Mouse (Mus musculus) neural tube, embryonic 15.5 days (tissue): ENCODE measurements around the gene Slc16a13. TPM values are rescaled to one million over a fixed set of nuclear protein-coding genes. Genes with fewer than 3 reads are reported as not detected.
"Not testable (repeated sequence)": the region's sequence is repeated elsewhere in the genome, so short reads cannot be mapped to it uniquely, and the experiment has no call there.

Experiments
- ATAC-seq: fragments of 200-750 bp; cut with Nextera tagmentation; 2 replicates; pipeline ENCODE4 v1.8.0; 2017; ENCODE audit warnings: mild to moderate bottlenecking, moderate TSS enrichment, moderate library complexity; ENCODE audit not compliant: low FRiP score
- H3K27ac ChIP-seq: fragments of 300-500 bp; sonication (generic); replicated peaks from 2 replicates; pipeline ENCODE4 v1.5.1; 2015; ENCODE audit warnings: mild to moderate bottlenecking, inconsistent platforms
- H3K27me3 ChIP-seq: fragments of 300-500 bp; sonication (generic); replicated peaks from 2 replicates; pipeline ENCODE4 v1.6.1; 2015; ENCODE audit warnings: inconsistent platforms
- H3K36me3 ChIP-seq: fragments of 300-500 bp; sonication (generic); 2 replicates; pipeline ENCODE4 v1.6.1; 2015; ENCODE audit warnings: inconsistent platforms
- H3K4me1 ChIP-seq: fragments of 300-500 bp; sonication (generic); 2 replicates; pipeline ENCODE4 v1.6.1; 2015; ENCODE audit warnings: inconsistent platforms
- H3K4me2 ChIP-seq: fragments of 300-500 bp; sonication (generic); 2 replicates; pipeline ENCODE4 v1.6.1; 2015; ENCODE audit warnings: inconsistent platforms, mild to moderate bottlenecking, moderate library complexity
- H3K4me3 ChIP-seq: fragments of 300-500 bp; sonication (generic); replicated peaks from 2 replicates; pipeline ENCODE4 v1.5.1; 2015; ENCODE audit warnings: mild to moderate bottlenecking, inconsistent platforms
- H3K9ac ChIP-seq: fragments of 300-500 bp; sonication (generic); replicated peaks from 2 replicates; pipeline ENCODE4 v1.6.1; 2015; ENCODE audit warnings: mild to moderate bottlenecking, inconsistent platforms
- H3K9me3 ChIP-seq: fragments of 300-500 bp; sonication (generic); replicated peaks from 2 replicates; pipeline ENCODE4 v1.6.1; 2016; ENCODE audit warnings: inconsistent platforms
- WGBS: fragments of 180-500 bp; shearing (Covaris S2); methylation state at CpG from one replicate; pipeline ENCODE4 v1.1.7; 2015; ENCODE audit warnings: mixed read lengths; 5-methylcytosine and 5-hydroxymethylcytosine counted together
- polyA plus RNA-seq: library from polyadenylated mRNA; unstranded; fragments of >200 nt; fragmentation: Nextera tagmentation; extraction: Ambion mirVana; gene quantifications from 2 replicates; pipeline ENCODE4 v1.2.1, GENCODE M21; 2015

The Slc16a13 gene
- polyA plus RNA-seq, 1 experiment from 2014 or later = 12.4 TPM

DNA sequence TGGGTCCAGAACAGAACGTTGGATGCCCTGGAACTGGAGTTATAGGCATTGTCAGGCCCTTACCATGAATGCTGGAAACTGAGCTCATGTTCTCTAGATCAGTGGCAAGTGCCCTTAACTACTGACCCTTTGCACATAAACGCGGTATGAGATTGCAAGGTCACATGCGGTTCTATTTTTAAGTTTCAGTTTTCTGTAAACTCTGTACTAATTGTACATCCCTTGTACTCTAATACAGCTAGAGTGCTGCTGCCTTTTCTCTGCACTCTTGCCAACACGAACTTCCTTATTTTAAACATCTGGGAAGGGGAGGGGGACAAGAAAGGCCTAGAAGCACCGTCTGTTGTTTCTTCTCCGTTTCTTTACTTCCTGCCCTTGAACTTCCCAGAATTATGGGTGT lies 35.7 kb downstream of the Slc16a13 start:
- Histone ChIP-seq H3K9ac (no peak overlapping the region), H3K4me2 (no peak overlapping the region), H3K9me3 (no peaks in the 10 kb centered on the region), H3K27ac (no peak overlapping the region), H3K4me3 (no peak overlapping the region), H3K36me3 (no peaks in the 10 kb centered on the region), H3K27me3 (no peaks in the 10 kb centered on the region), H3K4me1 (no peaks in the 10 kb centered on the region)
- ATAC-seq = no peak
- 81% methylated on average over 7 of the region's 7 CpGs for WGBS

DNA sequence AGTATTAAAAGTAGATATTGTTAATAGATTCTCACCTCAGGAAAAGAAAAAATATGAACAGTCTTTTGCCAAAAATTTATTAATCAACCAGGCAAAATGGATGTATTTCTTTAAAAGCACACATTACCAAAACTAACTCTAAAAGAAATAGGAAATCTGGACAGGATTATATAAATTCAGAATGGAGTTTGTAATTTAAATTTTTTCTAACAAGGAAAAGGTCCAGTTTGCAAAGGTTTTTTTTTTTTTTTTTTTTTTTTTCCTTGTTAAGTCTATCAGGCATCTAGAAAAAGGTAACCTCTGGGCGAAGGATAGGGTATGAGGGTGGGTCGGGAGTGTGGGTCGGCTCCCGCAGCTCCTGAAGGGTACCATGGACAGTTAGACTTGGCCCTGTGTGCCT lies 40.4 kb downstream of the Slc16a13 start:
- WGBS = 93% methylated on average over 4 of the region's 4 CpGs
- Histone ChIP-seq H3K4me3 (no peak overlapping the region), H3K4me2 (no peak overlapping the region), H3K27me3 (no peaks in the 10 kb centered on the region), H3K27ac (no peak overlapping the region), H3K4me1 (no peaks in the 10 kb centered on the region), H3K36me3 (no peaks in the 10 kb centered on the region), H3K9ac (no peak overlapping the region), H3K9me3 (no peaks in the 10 kb centered on the region)
- ATAC-seq = no peak

DNA sequence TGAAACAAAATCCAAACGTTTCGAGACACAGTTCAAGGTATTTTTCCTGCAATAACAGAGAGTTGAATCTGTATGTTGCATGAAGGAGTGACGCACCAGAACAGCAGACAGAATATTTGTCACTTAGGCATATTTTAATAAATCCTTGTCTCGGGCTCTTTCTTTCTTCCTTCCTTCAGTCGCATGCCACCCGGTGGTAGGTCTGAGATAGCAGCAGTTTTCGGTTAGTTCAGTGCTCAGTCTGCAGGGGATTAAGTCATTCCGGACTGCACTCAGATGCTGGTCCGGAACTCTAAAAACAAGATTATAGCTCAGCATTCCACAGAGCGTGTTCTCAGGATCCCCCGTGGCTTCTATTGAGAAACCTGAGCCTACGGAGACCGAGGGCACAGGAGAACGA lies 41.5 kb downstream of the Slc16a13 start:
- Histone ChIP-seq H3K4me2 (no peak overlapping the region), H3K9ac (no peak overlapping the region), H3K27me3 (no peaks in the 10 kb centered on the region), H3K4me3 (no peak overlapping the region), H3K27ac (no peak overlapping the region), H3K36me3 (no peaks in the 10 kb centered on the region), H3K4me1 (no peaks in the 10 kb centered on the region), H3K9me3 (no peaks in the 10 kb centered on the region)
- 41% methylated on average over 14 of the region's 14 CpGs for WGBS
- ATAC-seq = no peak

DNA sequence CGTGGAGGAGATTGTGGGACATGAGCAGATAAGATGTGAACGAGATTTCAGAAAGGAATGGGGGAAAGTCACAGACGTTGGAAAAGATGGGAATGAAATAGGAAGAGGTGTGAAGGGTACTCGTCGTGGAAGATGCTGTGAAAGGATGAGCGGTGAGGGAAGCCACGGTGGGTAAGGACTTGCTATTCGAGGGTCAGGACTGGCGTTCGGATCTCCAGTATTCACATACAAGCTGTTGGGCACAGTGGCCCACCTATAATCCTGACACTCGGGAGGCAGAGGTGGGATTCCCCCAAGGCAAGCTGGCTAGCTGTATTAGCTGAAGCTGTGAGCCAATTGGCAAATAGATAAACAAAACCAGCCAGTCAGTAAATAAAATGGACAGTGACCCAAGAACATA lies 42.1 kb downstream of the Slc16a13 start:
- Histone ChIP-seq H3K36me3 (no peaks in the 10 kb centered on the region), H3K9ac (no peak overlapping the region), H3K4me2 (no peak overlapping the region), H3K9me3 (no peaks in the 10 kb centered on the region), H3K4me3 (no peak overlapping the region), H3K4me1 (no peaks in the 10 kb centered on the region), H3K27ac (no peak overlapping the region), H3K27me3 (no peaks in the 10 kb centered on the region)
- no peak for ATAC-seq
- WGBS = 80% methylated on average over 11 of the region's 11 CpGs

- Histone ChIP-seq H3K4me2 (no peak overlapping the region), H3K9ac (no peak overlapping the region), H3K27me3 (no peaks in the 10 kb centered on the region), H3K36me3 (no peaks in the 10 kb centered on the region), H3K27ac (no peak overlapping the region), H3K4me1 (no peaks in the 10 kb centered on the region), H3K9me3 (no peaks in the 10 kb centered on the region), H3K4me3 (no peak overlapping the region)
- ATAC-seq = no peak
- WGBS = 91% methylated on average over 11 of the region's 11 CpGs
Measured at GRCm38 (mm10) chr11:70178311-70178710, 42.6 kb downstream of the Slc16a13 start.

GRCm38 (mm10) chr11:70177647-70178046 lies 43.2 kb downstream of the Slc16a13 start:
- Histone ChIP-seq H3K36me3 (no peaks in the 10 kb centered on the region), H3K27me3 (no peaks in the 10 kb centered on the region), H3K27ac (no peak overlapping the region), H3K4me2 (no peak overlapping the region), H3K9ac (no peak overlapping the region), H3K9me3 (no peaks in the 10 kb centered on the region), H3K4me3 (no peak overlapping the region), H3K4me1 (no peaks in the 10 kb centered on the region)
- no peak for ATAC-seq
- 77% methylated on average over 8 of the region's 8 CpGs for WGBS

- H3K4me2 ChIP-seq = no peak overlapping the region
- H3K27me3 ChIP-seq = no peaks in the 10 kb centered on the region
- no peak overlapping the region for H3K9ac ChIP-seq
- H3K4me1 ChIP-seq = no peaks in the 10 kb centered on the region
- ATAC-seq = no peak
- H3K9me3 ChIP-seq = no peaks in the 10 kb centered on the region
- 84% methylated on average over 4 of the region's 4 CpGs for WGBS
- H3K27ac ChIP-seq = no peak overlapping the region
- H3K4me3 ChIP-seq = no peak overlapping the region
- no peaks in the 10 kb centered on the region for H3K36me3 ChIP-seq
Measured at GRCm38 (mm10) chr11:70174491-70174890, 46.4 kb downstream of the Slc16a13 start.

GRCm38 (mm10) chr11:70172298-70172697 lies 48.6 kb downstream of the Slc16a13 start:
- Histone ChIP-seq H3K36me3 (no peaks in the 10 kb centered on the region), H3K9ac (no peak overlapping the region), H3K9me3 (no peaks in the 10 kb centered on the region), H3K4me1 (no peaks in the 10 kb centered on the region), H3K4me3 (no peak overlapping the region), H3K27ac (no peak overlapping the region), H3K4me2 (no peak overlapping the region), H3K27me3 (no peaks in the 10 kb centered on the region)
- WGBS = 60% methylated on average over 5 of the region's 5 CpGs
- no peak for ATAC-seq

GRCm38 (mm10) chr11:70171847-70172246 lies 49.0 kb downstream of the Slc16a13 start:
- Histone ChIP-seq H3K36me3 (no peaks in the 10 kb centered on the region), H3K4me3 (no peak overlapping the region), H3K27me3 (no peaks in the 10 kb centered on the region), H3K9ac (no peak overlapping the region), H3K4me1 (no peaks in the 10 kb centered on the region), H3K4me2 (no peak overlapping the region), H3K9me3 (no peaks in the 10 kb centered on the region), H3K27ac (no peak overlapping the region)
- 50% methylated on average over 3 of the region's 3 CpGs for WGBS
- ATAC-seq = no peak

GRCm38 (mm10) chr11:70171181-70171580 lies 49.7 kb downstream of the Slc16a13 start:
- ATAC-seq = no peak
- Histone ChIP-seq H3K36me3 (no peaks in the 10 kb centered on the region), H3K9me3 (no peaks in the 10 kb centered on the region), H3K9ac (no peak overlapping the region), H3K4me3 (no peak overlapping the region), H3K4me2 (no peak overlapping the region), H3K27ac (no peak overlapping the region), H3K27me3 (no peaks in the 10 kb centered on the region), H3K4me1 (no peaks in the 10 kb centered on the region)
- WGBS = 85% methylated on average over 7 of the region's 7 CpGs

- Histone ChIP-seq H3K27me3 (no peaks in the 10 kb centered on the region), H3K4me3 (no peak overlapping the region), H3K36me3 (no peaks in the 10 kb centered on the region), H3K4me2 (no peak overlapping the region), H3K9ac (no peak overlapping the region), H3K4me1 (no peaks in the 10 kb centered on the region), H3K27ac (no peak overlapping the region), H3K9me3 (no peaks in the 10 kb centered on the region)
- 83% methylated on average over 7 of the region's 7 CpGs for WGBS
- ATAC-seq = no peak
Measured at GRCm38 (mm10) chr11:70170291-70170690, 50.6 kb downstream of the Slc16a13 start.

DNA sequence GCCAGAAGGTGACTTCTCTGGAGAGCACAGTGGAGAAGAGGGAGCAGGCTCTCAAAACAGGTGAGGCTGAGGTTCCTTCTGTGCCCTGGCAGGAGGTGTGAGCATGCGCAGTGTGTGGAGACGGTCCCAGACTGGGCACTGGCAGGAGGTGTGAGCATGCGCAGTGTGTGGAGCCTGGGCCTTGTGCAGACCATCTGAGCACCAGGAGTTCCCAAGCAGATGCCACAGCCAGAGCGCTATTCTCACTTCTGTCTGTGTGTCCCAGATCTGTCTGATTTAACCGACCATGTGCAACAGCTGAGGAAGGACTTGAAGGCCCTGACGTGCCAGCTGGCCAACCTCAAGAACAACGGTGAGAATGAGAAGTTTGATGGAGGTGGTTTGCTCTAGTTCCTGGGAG lies 51.4 kb downstream of the Slc16a13 start:
- not testable (repeated sequence) for H3K4me2 ChIP-seq, H3K27me3 ChIP-seq, H3K9me3 ChIP-seq, H3K36me3 ChIP-seq, ATAC-seq, H3K27ac ChIP-seq, H3K4me3 ChIP-seq, H3K9ac ChIP-seq, H3K4me1 ChIP-seq
- 96% methylated on average over 7 of the region's 7 CpGs for WGBS

GRCm38 (mm10) chr11:70168136-70168535 lies 52.7 kb downstream of the Slc16a13 start:
- no peak overlapping the region for H3K27ac ChIP-seq
- no peak overlapping the region for H3K9ac ChIP-seq
- no peaks in the 10 kb centered on the region for H3K36me3 ChIP-seq
- WGBS = 60% methylated on average over 7 of the region's 7 CpGs
- no peak overlapping the region for H3K4me3 ChIP-seq
- no peak overlapping the region for H3K4me2 ChIP-seq
- no peaks in the 10 kb centered on the region for H3K27me3 ChIP-seq
- H3K9me3 ChIP-seq = no peaks in the 10 kb centered on the region
- H3K4me1 ChIP-seq = no peaks in the 10 kb centered on the region
- ATAC-seq = no peak
